Comparison of ENCODE assay signal across 10 mouse cellular contexts in the genomic region with DNA sequence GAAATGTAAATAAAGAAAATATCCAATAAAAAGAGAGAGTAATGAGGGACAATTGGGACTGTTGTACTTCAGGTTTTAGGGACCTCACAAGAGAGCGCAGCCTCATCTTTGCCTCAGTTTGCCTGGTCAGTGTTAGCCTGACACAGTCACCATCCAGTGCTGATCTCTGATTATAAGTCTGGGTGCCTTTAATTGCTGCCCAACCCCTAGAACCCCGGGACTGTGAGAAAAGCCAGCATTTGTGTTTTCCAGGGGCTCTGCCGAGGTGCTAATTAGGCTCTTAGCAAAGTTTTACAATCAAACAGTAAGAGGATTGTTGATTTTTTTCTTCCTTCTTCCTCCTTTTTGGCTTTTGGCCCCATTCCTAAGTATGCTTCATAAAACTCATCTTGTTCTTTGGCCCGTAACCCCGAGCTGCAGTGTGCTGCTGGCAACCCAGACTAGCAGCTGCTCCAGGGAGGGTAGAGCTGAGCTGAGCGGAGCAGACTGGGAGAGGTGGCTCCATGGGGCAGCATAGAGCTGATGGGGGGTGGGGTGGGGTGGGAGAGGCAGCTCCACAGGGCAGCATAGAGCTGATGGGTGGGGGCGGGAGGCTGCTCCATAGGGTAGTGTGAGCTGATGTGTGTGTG. TPM values are rescaled to one million over a fixed set of nuclear protein-coding genes. Genes with fewer than 3 reads are reported as not detected.
DNase-seq lines count a peak whose midpoint lies in the region; ATAC-seq and TF ChIP-seq lines count a peak whose summit lies in the region.
"Had no signal": no experiment of that assay in that cellular context is flagged by ENCODE, and none has a peak within 500 bp of the region (broad histone marks: within the 10 kb centered on the region; RNA-seq: fewer than 3 reads in every experiment).

No protein-coding gene starts in this region.

- no peaks in the 10 kb centered on the region for H3K9me3 ChIP-seq in heart, embryonic 11.5 days (replicated peaks; ENCODE audit: control insufficient read depth, low read length)
- no peaks in the 10 kb centered on the region for H3K9me3 ChIP-seq in midbrain, postnatal 0 days (ENCODE audit: low read length)
- H3K9me3 ChIP-seq: neural tube, embryonic 12.5 days had no signal

- H3K9ac ChIP-seq in heart, embryonic 11.5 days (ENCODE audit: low read depth, low read length): no peak overlapping the region
- no peak overlapping the region for H3K9ac ChIP-seq in midbrain, postnatal 0 days (replicated peaks; ENCODE audit: low read length, poor library complexity, severe bottlenecking)
- H3K9ac ChIP-seq: neural tube, embryonic 12.5 days had no signal

- no peak overlapping the region for H3K27ac ChIP-seq in heart, embryonic 11.5 days (ENCODE audit: low read depth, low read length)
- H3K27ac ChIP-seq in midbrain, postnatal 0 days (ENCODE audit: low read depth, low read length): no peak overlapping the region
- H3K27ac ChIP-seq: neural tube, embryonic 12.5 days had no signal

- peak; percentile 94 for DNase-seq in heart, adult 11 months
- DNase-seq in brain, adult 2 months (ENCODE audit: low read depth, low spot score): peak; percentile 81
- peak; percentile 18 for DNase-seq in gastrocnemius, postnatal 10 days
- peak; percentile 54 for DNase-seq in large intestine, adult 2 months (ENCODE audit: low read depth, low spot score)
- DNase-seq in midbrain, postnatal 0 days (ENCODE audit: low spot score): peak; percentile 78
- DNase-seq in adipocyte (ENCODE audit: low spot score): no peak
- DNase-seq in thymus, postnatal 10 days (ENCODE audit: low spot score in 2 of 2): no peak

- no peaks in the 10 kb centered on the region for H3K36me3 ChIP-seq in heart, embryonic 11.5 days (ENCODE audit: control insufficient read depth, insufficient read depth, low read length)
- H3K36me3 ChIP-seq in midbrain, postnatal 0 days (ENCODE audit: insufficient read depth, low read length): peaks cover 9% of the 10 kb centered on the region

- H3K27me3 ChIP-seq in heart, embryonic 11.5 days (ENCODE audit: control insufficient read depth, insufficient read depth, low read length): no peaks in the 10 kb centered on the region; the same call in 1 of the 2 replicates
- no peaks in the 10 kb centered on the region for H3K27me3 ChIP-seq in midbrain, postnatal 0 days (ENCODE audit: insufficient read depth, low read length)
- H3K27me3 ChIP-seq: CH12.LX; neural tube, embryonic 12.5 days had no signal

- H3K4me2 ChIP-seq in heart, embryonic 11.5 days: no peak overlapping the region
- H3K4me2 ChIP-seq in midbrain, postnatal 0 days (ENCODE audit: low read depth, low read length, poor library complexity, severe bottlenecking): no peak overlapping the region
- H3K4me2 ChIP-seq: neural tube, embryonic 12.5 days had no signal

- no peak overlapping the region for H3K4me3 ChIP-seq in heart, embryonic 11.5 days (ENCODE audit: low read depth, low read length)
- H3K4me3 ChIP-seq in midbrain, postnatal 0 days (ENCODE audit: low read depth, low read length): no peak overlapping the region
- H3K4me3 ChIP-seq: neural tube, embryonic 12.5 days had no signal

- ATAC-seq in heart, embryonic 11.5 days (replicated peaks; ENCODE audit: insufficient number of reproducible peaks, low FRiP score, low TSS enrichment): no peak
- ATAC-seq in midbrain, postnatal 0 days (ENCODE audit: low FRiP score): peak; percentile 60

- no peaks in the 10 kb centered on the region for H3K4me1 ChIP-seq in heart, embryonic 11.5 days (ENCODE audit: control insufficient read depth, insufficient read depth, low read length)
- no peaks in the 10 kb centered on the region for H3K4me1 ChIP-seq in midbrain, postnatal 0 days (ENCODE audit: insufficient read depth, low read length)

- TF ChIP-seq CTCF in midbrain, postnatal 0 days (IDR thresholded peaks at IDR 0.05): no peak

- WGBS in heart, embryonic 11.5 days (ENCODE audit: insufficient replicate concordance): 22% methylated on average over 7 of the region's 7 CpGs
- WGBS in large intestine, adult 2 months: 14% methylated on average over 7 of the region's 7 CpGs
- WGBS in midbrain, postnatal 0 days: 39% methylated on average over 7 of the region's 7 CpGs

RNA-seq across cellular contexts. Expression of a gene that starts 34.5 kb away (rescaled TPM):
- 3.1 and 4.7 TPM in 2 replicates for polyA plus RNA-seq in heart, embryonic 11.5 days (2014; fragmentation: Nextera tagmentation; extraction: Ambion mirVana)
- total RNA-seq in gastrocnemius, postnatal 10 days (2021): 10 to 100 TPM; 13.0 to 15.1 TPM
- polyA plus RNA-seq in large intestine, adult 2 months (2012; rRNA removed): 1.1 and 1.2 TPM in 2 replicates
- 202 and 207 TPM in 2 replicates for total RNA-seq in midbrain, postnatal 0 days (2014; rRNA removed)
- 138 and 141 TPM in 2 replicates for polyA plus RNA-seq in midbrain, postnatal 0 days (2015; fragmentation: Nextera tagmentation; extraction: Ambion mirVana)
- total RNA-seq: CH12.LX had no signal

Comparison
In these comparisons a context has a peak if more than half of its experiments do, and no peak if none do; other contexts are left out.
1. DNase-seq: peak in heart, adult 11 months (single experiment), brain, adult 2 months (single experiment), gastrocnemius, postnatal 10 days (single experiment), large intestine, adult 2 months (single experiment) and midbrain, postnatal 0 days (single experiment); none in adipocyte (single experiment) and thymus, postnatal 10 days (0 of 2).
2. RNA of a gene that starts 34.5 kb away (polyA plus RNA-seq): 138 to 141 TPM in midbrain, postnatal 0 days; 3.1 to 4.7 TPM in heart, embryonic 11.5 days and 1.1 to 1.2 TPM in large intestine, adult 2 months; every median in the first group is over 10 times any median in the second.